ENCODE assay signal across 14 mouse cellular contexts in genomic region chr6:108441290-108441689, GRCm38 (mm10).
DNase-seq lines count a peak whose midpoint lies in the region; ATAC-seq and TF ChIP-seq lines count a peak whose summit lies in the region.
"Had no signal": no experiment of that assay in that cellular context is flagged by ENCODE, and none has a peak within 500 bp of the region (broad histone marks: within the 10 kb centered on the region; RNA-seq: fewer than 3 reads in every experiment).

No protein-coding gene starts in this region.

- H3K36me3 ChIP-seq in CH12.LX (replicated peaks in 1 of 2; ENCODE audit: control insufficient read depth in 1 of 2, insufficient read depth in 1 of 2, low read length in 1 of 2), result peaks cover 29 to 86% of the 10 kb centered on the region in 2 experiments

- peak; percentile 28 for TF ChIP-seq RAD21 in CH12.LX (IDR thresholded peaks at IDR 0.05; ENCODE audit: low read depth, low read length)

- in situ Hi-C loops in CH12.LX (cut with MboI; ENCODE audit: low pct_ligation_motif_present, low pct_unique_long_range_greater_than_20kb, low sequenced_read_pairs), result no loop called here

- peaks cover 9% of the 10 kb centered on the region for H3K9me3 ChIP-seq in CH12.LX (replicated peaks; ENCODE audit: low read length)
- H3K9me3 ChIP-seq: embryonic facial prominence, embryonic 15.5 days; liver, embryonic 13.5 days had no signal

- TF ChIP-seq EP300 in CH12.LX (IDR thresholded peaks at IDR 0.05; ENCODE audit: low read length), result no peak

- no peak overlapping the region for H3K9ac ChIP-seq in CH12.LX (ENCODE audit: insufficient read depth, low read depth)
- H3K9ac ChIP-seq: embryonic facial prominence, embryonic 15.5 days; liver, embryonic 13.5 days had no signal

- H3K4me3 ChIP-seq in left cerebral cortex, adult 2 months, result no peak overlapping the region
- H3K4me3 ChIP-seq in CH12.LX (replicated peaks in 1 of 3; ENCODE audit: low read depth in 2 of 3, low read length in 2 of 3, poor library complexity in 1 of 3), result no peak overlapping the region
- H3K4me3 ChIP-seq: embryonic facial prominence, embryonic 15.5 days; liver, embryonic 13.5 days had no signal

- peaks cover 0 to 2% of the 10 kb centered on the region in 2 experiments; a peak in 1 of 4 replicates for H3K4me1 ChIP-seq in CH12.LX (ENCODE audit: control insufficient read depth in 1 of 2, insufficient read depth in 2 of 2)
- H3K4me1 ChIP-seq: embryonic facial prominence, embryonic 15.5 days had no signal

- ATAC-seq in CD4-positive, CD25-positive, alpha-beta regulatory T cell, adult 4 months, result no peak

- no peak overlapping the region for H3K4me2 ChIP-seq in CH12.LX (ENCODE audit: insufficient read depth, low read depth, poor library complexity, severe bottlenecking)
- H3K4me2 ChIP-seq: embryonic facial prominence, embryonic 15.5 days; liver, embryonic 13.5 days had no signal

- no peaks in the 10 kb centered on the region for H3K79me2 ChIP-seq in CH12.LX (replicated peaks; ENCODE audit: control insufficient read depth, extremely low read depth, insufficient read depth, poor library complexity, severe bottlenecking)

- peak; percentile 29 for TF ChIP-seq CTCF in left cerebral cortex, adult 2 months (IDR thresholded peaks at IDR 0.05)
- TF ChIP-seq CTCF in CH12.LX (conservative IDR thresholded peaks at IDR 0.05 in 1 of 2, IDR thresholded peaks at IDR 0.05 in 1 of 2; ENCODE audit: low read depth in 2 of 2, low read length in 2 of 2), result peak in 1 of 2 experiments; percentile 49; a peak in 2 of 4 replicates

- TF ChIP-seq POLR2A in CH12.LX (IDR thresholded peaks at IDR 0.05; ENCODE audit: low read depth, low read length), result no peak

- intact Hi-C loops in left cerebral cortex, adult 2 months (cut with DNase I), result no loop called here

- no peaks in the 10 kb centered on the region for H3K27me3 ChIP-seq in CH12.LX (replicated peaks)
- H3K27me3 ChIP-seq: embryonic facial prominence, embryonic 15.5 days; liver, embryonic 13.5 days had no signal

- dilution Hi-C loops in CH12.LX (cut with MboI; ENCODE audit: extremely low pct_ligation_motif_present, extremely low pct_unique_long_range_greater_than_20kb, low sequenced_read_pairs), result no loop called here

- DNase-seq in CD4-positive, CD25-positive, alpha-beta regulatory T cell, adult 2 months (ENCODE audit: low read depth, low spot score), result peak; percentile 45
- no peak for DNase-seq in left cerebral cortex, adult 2 months (ENCODE audit: extremely low spot score in 1 of 2, low spot score in 2 of 2)
- no peak for DNase-seq in left cerebral cortex, adult 11 months (ENCODE audit: low spot score)
- peak; percentile 19 for DNase-seq in CH12.LX (ENCODE audit: extremely low read depth)
- DNase-seq in c-Kit-negative CD71-positive TER-119-positive erythroid progenitor cells, embryonic 14.5 days (ENCODE audit: low read depth, low spot score), result peak; percentile 9
- no peak for DNase-seq in spleen, adult 18-20 months
- no peak for DNase-seq in right cerebral cortex, adult 18-20 months
- DNase-seq: cerebellum, adult 2 months; kidney, adult 8-10 months; liver, embryonic 13.5 days; midbrain, embryonic 14.5 days; right cerebral cortex, postnatal 14 days had no signal

- no peak overlapping the region for H3K27ac ChIP-seq in left cerebral cortex, adult 2 months
- no peak overlapping the region for H3K27ac ChIP-seq in CH12.LX (ENCODE audit: insufficient read depth, low read depth)
- H3K27ac ChIP-seq: embryonic facial prominence, embryonic 15.5 days; liver, embryonic 13.5 days had no signal

TF ChIP-seq in CH12.LX, 34 proteins besides CTCF, POLR2A, EP300 and RAD21:
- no peak for TF ChIP-seq USF1 (IDR thresholded peaks at IDR 0.05; ENCODE audit: low read depth, low read length)
- TF ChIP-seq SMC3 (IDR thresholded peaks at IDR 0.05; ENCODE audit: low read depth, low read length), result peak; percentile 39

Comparison
In these comparisons a context has a peak if more than half of its experiments do, and no peak if none do; other contexts are left out.
1. DNase-seq: peak in CD4-positive, CD25-positive, alpha-beta regulatory T cell, adult 2 months (single experiment), CH12.LX (single experiment) and c-Kit-negative CD71-positive TER-119-positive erythroid progenitor cells, embryonic 14.5 days (single experiment); none in left cerebral cortex, adult 2 months (0 of 2), left cerebral cortex, adult 11 months (single experiment), spleen, adult 18-20 months (0 of 2) and right cerebral cortex, adult 18-20 months (single experiment).